Mouse (Mus musculus): Measurements from ENCODE around the gene Coasy.

The Coasy gene

DNA sequence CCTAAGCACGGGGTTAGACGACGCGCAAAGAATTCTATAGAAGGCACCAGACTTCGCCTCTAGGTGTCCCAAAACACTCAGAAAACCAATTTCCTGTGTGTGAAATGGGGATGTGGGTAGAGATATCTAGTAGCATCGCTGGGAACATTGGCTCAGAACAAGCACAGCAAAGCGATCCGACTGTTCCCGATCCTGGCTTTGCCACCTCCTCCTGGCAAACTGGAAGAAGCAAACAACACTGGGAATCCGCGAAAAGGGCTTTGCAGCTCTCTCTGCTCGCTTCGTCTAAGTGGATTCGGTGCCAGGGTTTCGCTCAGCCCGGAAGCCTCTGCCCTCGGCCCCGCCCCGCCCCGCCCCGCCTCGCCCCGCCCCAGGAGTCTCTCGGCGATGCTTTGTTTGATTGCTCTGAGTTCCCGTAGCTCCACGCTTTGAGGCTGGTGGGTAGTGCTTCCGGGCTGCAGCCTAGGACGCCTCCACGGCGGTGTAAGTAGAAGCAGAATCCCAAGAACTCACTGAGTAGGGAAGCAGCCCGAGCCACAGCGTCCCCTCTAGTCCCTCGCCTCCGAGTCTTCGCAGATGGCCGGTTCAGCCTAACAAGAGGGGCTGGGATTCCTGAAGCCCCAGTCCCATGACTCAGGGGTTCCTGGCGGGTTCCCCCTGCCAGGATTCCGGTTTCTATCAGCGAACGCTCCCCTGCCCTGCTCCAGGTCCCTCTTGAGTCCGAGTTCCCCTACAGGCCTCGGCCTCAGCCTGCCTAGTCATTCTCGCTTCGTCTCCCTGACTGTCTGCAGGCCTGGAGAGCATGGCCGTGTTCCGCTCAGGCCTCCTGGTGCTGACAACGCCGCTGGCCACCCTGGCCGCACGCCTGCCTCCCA is at the start of gene Coasy:
TSS of gene Coasy (plus strand) at position 358 of the 875 bp plus-strand sequence.
- DNase-seq (ENCODE audit: low read depth, low spot score): peak; percentile 79

- DNase-seq (ENCODE audit: low read depth, low spot score): no peak
These were observed 48.4 kb upstream of the Coasy start for GRCm38 (mm10) chr11:101033856-101034500.

GRCm38 (mm10) chr11:101034614-101035327 is 47.6 kb upstream of the Coasy start:
- no peak for DNase-seq (ENCODE audit: low read depth, low spot score)

DNA sequence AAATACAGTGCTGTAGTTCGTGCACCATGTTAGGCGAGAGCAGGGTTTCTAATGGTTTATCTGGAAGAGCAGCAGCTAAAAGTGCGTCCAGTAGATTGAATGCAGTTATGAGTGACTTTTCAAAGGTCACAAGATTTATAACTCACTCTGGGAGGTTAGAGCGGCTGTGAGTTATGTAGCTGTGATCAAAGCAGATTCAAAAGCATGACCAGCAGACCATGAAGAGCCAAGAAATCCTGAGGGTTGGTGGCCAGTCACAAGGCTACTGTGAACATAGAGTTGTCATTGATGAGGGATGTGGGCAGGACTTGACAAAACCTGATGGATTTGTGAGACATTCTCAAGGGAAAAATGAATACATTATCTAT is 47.1 kb upstream of the Coasy start:
- DNase-seq (ENCODE audit: low read depth, low spot score): no peak

- no peak for DNase-seq (ENCODE audit: low read depth, low spot score)
These were observed 44.6 kb upstream of the Coasy start for GRCm38 (mm10) chr11:101037795-101038194.

DNA sequence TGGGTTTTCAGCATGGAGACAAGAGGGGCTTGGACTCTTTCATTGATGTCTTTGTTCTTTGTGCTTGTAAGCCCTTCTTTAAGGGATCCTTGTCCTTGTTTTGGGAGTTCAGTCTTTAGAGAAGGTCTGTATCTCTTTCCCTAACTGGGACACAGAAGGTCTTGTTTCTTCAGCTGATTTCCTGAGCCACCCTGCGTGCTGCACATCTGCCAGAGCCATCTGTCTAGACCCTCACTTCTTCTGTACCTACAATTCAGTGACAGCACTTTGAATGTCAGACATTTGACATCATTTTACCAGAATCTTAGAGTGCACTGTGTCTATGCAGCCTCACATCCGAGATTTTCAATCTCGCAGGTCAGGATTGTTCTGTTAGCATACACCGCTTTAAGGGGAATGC is 36.5 kb upstream of the Coasy start:
- no peak for DNase-seq (ENCODE audit: low read depth, low spot score)

- no peak for DNase-seq (ENCODE audit: low read depth, low spot score)
These were observed 35.9 kb upstream of the Coasy start for GRCm38 (mm10) chr11:101046440-101046839.

DNA sequence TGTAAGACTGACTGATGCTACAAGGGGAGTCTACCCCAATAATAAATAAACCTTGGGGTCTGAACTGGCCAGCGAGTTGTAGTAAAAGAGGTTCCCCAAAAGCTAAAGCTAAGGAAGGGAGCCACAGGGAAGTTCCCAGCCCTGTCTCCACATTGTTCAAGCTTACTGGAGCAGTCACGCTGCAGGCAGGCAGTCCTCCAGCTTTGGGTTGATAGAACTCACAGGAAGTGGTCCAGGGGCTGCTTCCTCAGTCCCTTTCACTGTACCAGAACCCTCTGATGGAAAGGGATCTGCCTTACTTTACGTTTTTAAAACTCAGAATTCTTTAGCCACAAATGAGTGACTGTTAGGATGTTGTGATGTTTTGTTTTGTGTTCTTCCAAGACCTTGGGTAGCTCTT is 34.9 kb upstream of the Coasy start:
- DNase-seq (ENCODE audit: low read depth, low spot score): no peak

DNA sequence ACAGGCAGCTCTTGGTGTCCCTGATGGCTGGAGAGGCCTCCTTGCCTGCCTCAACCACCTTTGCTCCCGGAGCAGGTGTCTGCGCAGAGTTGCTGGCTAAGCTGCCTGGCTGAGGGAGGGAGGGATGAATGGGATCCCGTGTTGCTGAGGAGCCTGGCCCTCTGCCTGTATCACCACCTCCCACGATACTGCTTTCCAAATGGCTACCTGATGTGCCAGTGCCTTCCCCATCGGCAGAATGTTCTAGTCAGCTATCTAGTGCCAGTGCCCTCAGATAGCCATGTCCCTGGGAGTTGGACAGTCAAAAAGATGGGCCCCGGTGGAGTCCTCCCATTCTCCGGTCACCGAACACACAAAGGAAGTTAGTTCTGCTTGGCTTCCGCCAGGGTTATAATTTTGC is 32.0 kb upstream of the Coasy start:
- no peak for DNase-seq (ENCODE audit: low read depth, low spot score)

- DNase-seq (ENCODE audit: low read depth, low spot score): no peak
These were observed 31.3 kb upstream of the Coasy start for GRCm38 (mm10) chr11:101051051-101051493.

DNA sequence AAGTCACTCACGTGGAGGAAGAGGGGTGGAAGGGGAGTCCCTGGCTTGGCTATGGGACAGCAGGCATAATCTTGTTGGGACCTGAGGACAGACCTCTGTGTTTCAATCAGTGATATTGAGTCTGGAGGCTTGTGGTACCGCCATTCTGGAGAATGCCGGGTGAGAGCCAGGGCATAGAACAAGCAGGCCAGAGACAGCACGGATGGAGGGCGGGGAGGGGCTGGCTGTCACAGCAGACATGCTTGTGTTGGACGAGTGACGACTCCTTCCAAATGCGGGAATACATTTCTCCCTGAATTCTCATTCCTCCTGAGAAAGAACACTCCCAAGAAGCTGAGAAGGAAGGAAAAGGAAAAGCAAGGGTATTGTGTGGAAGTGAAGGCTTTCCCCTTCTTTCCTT is 30.7 kb upstream of the Coasy start:
- no peak for DNase-seq (ENCODE audit: low read depth, low spot score)

DNA sequence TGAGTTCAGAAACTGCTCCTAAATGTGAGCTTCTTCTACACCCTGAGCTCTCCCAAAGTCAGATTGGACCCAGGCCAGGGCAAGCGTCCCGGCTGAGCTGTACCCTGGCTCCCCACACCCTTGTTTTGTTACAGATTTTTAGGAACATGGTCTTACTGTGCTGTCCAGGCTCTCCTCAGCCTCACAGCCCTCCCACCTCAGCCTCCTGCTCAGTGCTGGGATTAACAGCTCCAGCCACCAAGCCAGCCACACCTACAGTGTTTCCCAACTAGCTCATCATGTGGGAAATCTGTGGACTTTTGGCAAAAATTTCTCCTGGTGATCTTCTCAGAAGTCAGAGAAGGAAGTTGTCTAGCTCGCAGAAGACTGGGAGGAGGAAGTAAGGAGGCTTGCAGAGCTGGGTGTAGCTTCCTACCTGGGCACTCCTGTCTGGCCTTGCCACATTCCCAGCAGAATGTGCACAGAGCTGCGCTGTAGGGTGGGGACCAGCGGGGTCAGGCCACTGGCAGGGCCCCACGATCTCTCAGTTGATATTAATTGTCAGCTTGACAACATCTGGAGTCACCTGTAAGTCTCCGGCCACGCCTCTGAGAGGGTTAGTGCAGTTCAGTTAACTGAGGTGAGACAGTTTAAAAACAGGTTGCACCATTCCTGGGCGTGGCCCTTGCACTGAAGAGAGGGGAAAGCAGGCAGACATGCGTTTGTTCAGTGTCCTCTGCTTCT is 29.5 kb upstream of the Coasy start:
- DNase-seq (ENCODE audit: low read depth, low spot score): no peak

DNA sequence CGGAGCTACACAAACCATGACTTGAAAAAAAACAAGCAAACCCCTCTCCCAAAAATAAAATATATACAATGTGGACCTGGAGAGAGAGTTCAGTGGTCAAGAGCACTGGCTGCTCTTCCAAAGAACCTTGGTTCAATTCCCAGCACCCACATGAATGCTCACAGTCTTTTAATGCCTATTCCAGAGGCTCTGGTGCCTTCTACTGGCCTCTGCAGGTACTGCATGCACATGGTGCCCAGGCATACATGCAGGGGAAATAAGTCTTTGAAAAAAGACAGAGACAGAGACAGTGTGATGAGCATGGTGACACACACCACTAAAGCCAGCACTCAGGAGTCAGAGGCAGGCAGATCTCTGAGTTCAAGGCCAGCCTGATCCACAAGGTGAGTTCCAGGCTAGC is 28.4 kb upstream of the Coasy start:
- no peak for DNase-seq (ENCODE audit: low read depth, low spot score)

- DNase-seq (ENCODE audit: low read depth, low spot score): no peak
These were observed 26.9 kb upstream of the Coasy start for GRCm38 (mm10) chr11:101055418-101055817.

DNA sequence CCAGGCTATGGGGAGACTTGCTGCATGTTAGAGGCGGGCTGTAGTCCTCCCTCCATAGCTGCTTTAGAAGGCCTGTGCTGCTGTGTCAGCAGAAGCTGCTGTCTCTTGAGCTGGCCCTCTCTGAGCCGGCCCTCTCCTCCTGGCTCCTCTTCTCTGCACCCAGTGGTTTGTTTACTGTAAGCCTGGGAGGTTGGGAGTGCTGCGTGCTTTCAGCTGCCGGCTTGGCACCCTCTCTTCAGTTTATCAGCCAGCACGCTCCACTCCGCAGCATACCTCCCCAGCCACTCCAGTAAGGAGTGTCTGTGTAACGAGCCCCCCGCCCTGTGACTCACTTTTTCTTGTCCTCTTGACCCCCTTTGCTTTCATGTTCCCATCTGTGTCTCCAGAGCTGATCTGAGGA is 25.5 kb upstream of the Coasy start:
- no peak for DNase-seq (ENCODE audit: low read depth, low spot score)

DNA sequence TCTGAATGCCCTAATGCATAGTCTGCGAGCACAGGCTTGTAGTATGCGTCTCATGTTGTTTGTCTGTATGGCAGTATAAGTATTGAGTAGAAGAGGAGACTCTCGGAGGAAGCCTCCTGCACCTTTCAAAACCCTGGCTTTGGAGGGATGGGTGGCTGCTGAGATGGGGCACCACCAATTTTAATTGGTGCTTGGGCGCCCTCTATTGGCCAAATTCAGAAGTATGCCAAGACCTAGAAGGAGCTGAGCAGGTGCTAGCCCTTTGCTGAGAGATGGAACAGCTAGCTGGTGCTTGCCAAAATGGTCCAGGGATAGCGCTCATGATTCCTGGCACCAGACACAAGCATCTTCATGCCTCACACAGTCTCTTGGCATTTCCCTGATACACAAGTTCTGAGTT is 24.5 kb upstream of the Coasy start:
- peak; percentile 57 for DNase-seq (ENCODE audit: low read depth, low spot score)

- no peak for DNase-seq (ENCODE audit: low read depth, low spot score)
These were observed 23.6 kb upstream of the Coasy start for GRCm38 (mm10) chr11:101058726-101059125.

GRCm38 (mm10) chr11:101059473-101059872 is 22.9 kb upstream of the Coasy start:
- no peak for DNase-seq (ENCODE audit: low read depth, low spot score)

GRCm38 (mm10) chr11:101060126-101060525 is 22.2 kb upstream of the Coasy start:
- no peak for DNase-seq (ENCODE audit: low read depth, low spot score)

DNA sequence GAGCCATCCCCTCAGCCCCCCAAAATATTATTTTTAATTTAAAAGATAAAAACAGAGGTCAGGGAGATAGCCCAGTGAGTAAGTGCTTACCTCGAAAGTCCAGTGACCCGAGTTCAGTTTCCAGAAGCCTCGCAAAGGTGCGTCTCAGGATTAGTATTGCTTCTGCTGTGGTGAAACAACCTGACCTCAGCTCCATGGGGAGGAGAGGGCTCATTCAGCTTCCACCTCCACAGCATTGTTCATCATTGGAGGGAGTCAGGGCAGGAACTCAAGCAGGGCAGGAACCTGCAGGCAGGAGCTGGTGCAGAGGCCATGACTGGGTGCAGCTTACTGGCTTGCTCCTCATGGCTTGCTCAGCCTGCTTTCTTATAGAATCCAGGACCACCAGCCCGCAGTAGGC is 21.3 kb upstream of the Coasy start:
- DNase-seq (ENCODE audit: low read depth, low spot score): no peak

DNA sequence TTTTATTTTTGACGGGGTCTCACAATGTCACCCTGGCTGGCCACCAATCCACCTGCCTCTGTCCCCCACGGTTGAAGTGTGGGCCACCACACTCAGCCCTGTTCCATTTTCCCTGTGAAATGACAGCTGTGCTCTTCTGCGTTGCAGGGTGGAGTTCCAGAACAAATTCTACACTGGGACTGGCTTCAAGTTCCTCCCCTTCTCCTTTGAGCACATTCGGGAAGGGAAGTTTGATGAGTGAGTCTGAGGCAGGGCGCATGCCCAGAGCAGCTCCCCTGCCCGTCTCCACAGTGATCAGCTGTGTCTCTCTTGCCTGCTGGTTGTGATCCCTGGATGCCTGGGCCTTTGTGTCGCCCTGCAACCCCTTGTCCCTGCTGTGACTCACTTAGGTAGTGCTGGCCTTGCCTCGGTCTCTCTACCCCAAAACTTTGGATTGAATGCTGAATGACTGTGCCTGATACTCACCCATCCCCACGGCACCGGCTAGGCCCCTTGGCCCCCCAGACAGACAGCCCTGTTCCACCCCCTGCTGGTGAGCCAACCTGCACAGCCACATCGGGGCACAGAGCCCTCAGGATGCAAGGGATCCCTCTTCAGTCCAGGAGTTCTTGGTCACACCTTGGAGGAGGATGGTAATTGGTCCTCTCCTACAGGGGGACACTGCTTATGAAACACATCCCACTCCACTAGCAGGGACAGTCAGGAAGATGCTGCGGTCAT is 20.0 kb upstream of the Coasy start:
- DNase-seq (ENCODE audit: low read depth, low spot score): no peak
